Mouse (Mus musculus): ENCODE results near the gene Ubac2.
"Not testable (repeated sequence)": the region's sequence is repeated elsewhere in the genome, so short reads cannot be mapped to it uniquely, and the experiment has no call there.

The Ubac2 gene

GRCm38 (mm10) chr14:121878176-121878858 is at the start of gene Ubac2:
Ubac2 (plus strand) TSS chr14:121878620.
- in situ Hi-C loops (cut with MboI, MseI) = no loop called here

- in situ Hi-C loops (cut with MboI, MseI) = no loop called here
Observed at GRCm38 (mm10) chr14:121829816-121830442, 48.5 kb upstream of the Ubac2 start.

GRCm38 (mm10) chr14:121833001-121833520 is 45.4 kb upstream of the Ubac2 start:
- in situ Hi-C loops (cut with MboI, MseI) = no loop called here

- in situ Hi-C loops (cut with MboI, MseI) = no loop called here
Observed at GRCm38 (mm10) chr14:121838161-121838560, 40.3 kb upstream of the Ubac2 start.

GRCm38 (mm10) chr14:121840217-121840616 is 38.2 kb upstream of the Ubac2 start:
- in situ Hi-C loops (cut with MboI, MseI) = no loop called here

- in situ Hi-C loops (cut with MboI, MseI) = no loop called here
Observed at GRCm38 (mm10) chr14:121844486-121844885, 33.9 kb upstream of the Ubac2 start.

GRCm38 (mm10) chr14:121851231-121851630 is 27.2 kb upstream of the Ubac2 start:
- in situ Hi-C loops (cut with MboI, MseI) = no loop called here

- in situ Hi-C loops (cut with MboI, MseI) = no loop called here
Observed at GRCm38 (mm10) chr14:121852531-121852930, 25.9 kb upstream of the Ubac2 start.

- in situ Hi-C loops (cut with MboI, MseI) = loop anchor here (5.0 kb wide), 1 partner anchor 42 kb away; no protein-coding TSS in a partner anchor
Observed at GRCm38 (mm10) chr14:121865162-121865561, 13.3 kb upstream of the Ubac2 start.

- in situ Hi-C loops (cut with MboI, MseI) = loop anchor here (5.0 kb wide), 1 partner anchor 41 kb away; no protein-coding TSS in a partner anchor
Observed at GRCm38 (mm10) chr14:121866574-121866973, 11.8 kb upstream of the Ubac2 start.

GRCm38 (mm10) chr14:121869111-121869510 is 9.3 kb upstream of the Ubac2 start:
- in situ Hi-C loops (cut with MboI, MseI) = loop anchor here (5.0 kb wide), 1 partner anchor 38 kb away; no protein-coding TSS in a partner anchor

GRCm38 (mm10) chr14:121872760-121873159 is 5.7 kb upstream of the Ubac2 start:
- in situ Hi-C loops (cut with MboI, MseI) = no loop called here

GRCm38 (mm10) chr14:121873172-121873571 is 5.2 kb upstream of the Ubac2 start:
- in situ Hi-C loops (cut with MboI, MseI) = no loop called here

GRCm38 (mm10) chr14:121873646-121874045 is 4.8 kb upstream of the Ubac2 start:
- in situ Hi-C loops (cut with MboI, MseI) = no loop called here

- in situ Hi-C loops (cut with MboI, MseI) = not testable (repeated sequence)
Observed at GRCm38 (mm10) chr14:121876190-121876589, 2.2 kb upstream of the Ubac2 start.

- in situ Hi-C loops (cut with MboI, MseI) = no loop called here
Observed at GRCm38 (mm10) chr14:121876860-121877259, 1.6 kb upstream of the Ubac2 start.

GRCm38 (mm10) chr14:121877640-121878039 is 780 bp upstream of the Ubac2 start:
- in situ Hi-C loops (cut with MboI, MseI) = no loop called here

GRCm38 (mm10) chr14:121878859-121879206 is 413 bp downstream of the Ubac2 start:
- in situ Hi-C loops (cut with MboI, MseI) = no loop called here

GRCm38 (mm10) chr14:121879266-121879840 is 933 bp downstream of the Ubac2 start:
- in situ Hi-C loops (cut with MboI, MseI) = no loop called here

- in situ Hi-C loops (cut with MboI, MseI) = no loop called here
Observed at GRCm38 (mm10) chr14:121881211-121881610, 2.8 kb downstream of the Ubac2 start.

GRCm38 (mm10) chr14:121884150-121884797 is 5.9 kb downstream of the Ubac2 start:
- in situ Hi-C loops (cut with MboI, MseI) = no loop called here

- in situ Hi-C loops (cut with MboI, MseI) = no loop called here
Observed at GRCm38 (mm10) chr14:121893747-121894146, 15.3 kb downstream of the Ubac2 start.
